Mouse (Mus musculus) urinary bladder, postnatal 10 days (tissue): ENCODE measurements around the gene Sbk1.
"Not testable (repeated sequence)": the region's sequence is repeated elsewhere in the genome, so short reads cannot be mapped to it uniquely, and the experiment has no call there.

Experiments
- DNase-seq: peaks from one replicate; pipeline ENCODE4 v3.0.0; 2022; ENCODE audit warnings: low spot score

Gene Sbk1

GRCm38 (mm10) chr7:126263964-126264363, 8.5 kb upstream of the Sbk1 start:
- DNase-seq, result no peak

GRCm38 (mm10) chr7:126265949-126266348, 6.5 kb upstream of the Sbk1 start:
- no peak for DNase-seq

- no peak for DNase-seq
Measured at GRCm38 (mm10) chr7:126266372-126266870, 6.0 kb upstream of the Sbk1 start.

- DNase-seq, result no peak
Measured at GRCm38 (mm10) chr7:126267606-126268005, 4.8 kb upstream of the Sbk1 start.

DNA sequence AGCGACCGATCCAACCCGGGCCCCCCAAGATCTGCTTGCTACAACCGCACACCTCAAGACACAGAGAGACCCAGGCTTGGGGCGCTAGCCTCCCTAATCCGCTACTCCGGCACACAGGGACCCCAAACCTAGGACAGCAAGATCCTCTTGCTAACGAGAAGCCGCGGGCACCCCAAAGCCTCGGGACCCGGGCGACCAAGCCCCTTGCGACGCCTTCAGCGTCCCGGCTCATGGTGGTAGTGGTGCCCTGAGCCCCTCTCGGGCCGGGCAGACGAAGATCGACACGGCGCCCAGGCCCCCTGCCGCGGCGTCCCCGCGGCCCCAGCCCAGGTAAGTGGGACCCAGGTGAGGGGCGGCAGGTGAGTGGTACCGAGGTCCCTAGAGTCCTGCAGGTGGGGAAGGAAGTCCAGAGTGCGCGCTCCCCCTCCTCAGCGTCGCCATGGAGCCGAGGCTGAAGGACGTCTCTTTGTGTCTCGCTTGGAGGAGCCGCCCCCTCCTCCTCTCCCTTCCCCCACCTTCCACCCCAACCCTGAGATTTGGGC, 422 bp downstream of the Sbk1 start:
- DNase-seq, result no peak

GRCm38 (mm10) chr7:126273351-126274042, 1.1 kb downstream of the Sbk1 start:
- no peak for DNase-seq

DNA sequence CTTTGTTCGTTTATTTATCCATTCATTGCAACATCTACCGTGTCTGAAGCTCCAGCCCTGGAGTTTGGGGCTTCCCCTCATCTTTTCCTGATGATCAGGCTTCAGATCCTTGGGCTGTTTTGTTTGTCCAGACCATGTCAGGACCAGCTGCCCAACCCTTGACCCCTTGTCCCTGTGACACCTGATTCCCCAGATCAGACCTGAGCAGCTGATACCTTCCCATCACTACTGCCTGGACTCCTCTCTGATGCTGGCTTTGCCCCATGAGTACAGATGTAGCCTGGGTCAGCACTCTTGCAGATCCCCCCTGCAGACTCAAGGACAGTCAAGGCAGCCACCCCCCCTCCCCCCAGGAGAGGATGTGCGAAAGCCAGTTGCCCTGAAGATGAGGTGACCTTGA, 1.7 kb downstream of the Sbk1 start:
- no peak for DNase-seq

DNA sequence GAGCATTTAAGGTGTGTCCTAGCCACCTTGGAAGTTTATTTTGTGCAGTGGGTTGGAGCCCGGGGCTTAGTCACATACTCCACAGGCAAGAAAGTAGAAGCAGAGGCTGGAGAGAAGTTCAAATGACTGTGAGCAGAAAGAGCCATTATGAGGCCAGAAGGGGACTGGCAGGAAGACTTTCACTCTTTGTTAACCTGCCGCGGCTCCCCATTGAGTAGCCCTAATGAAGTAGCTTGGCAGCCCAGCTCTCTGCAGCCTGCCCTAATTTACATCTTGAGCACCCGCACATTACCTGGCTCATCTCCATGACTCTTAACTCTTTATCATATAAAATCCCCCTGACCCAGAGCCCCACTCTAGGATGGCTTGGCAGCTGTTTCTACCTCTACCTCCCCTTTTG, 2.2 kb downstream of the Sbk1 start:
- no peak for DNase-seq

GRCm38 (mm10) chr7:126275711-126276110, 3.3 kb downstream of the Sbk1 start:
- no peak for DNase-seq

DNA sequence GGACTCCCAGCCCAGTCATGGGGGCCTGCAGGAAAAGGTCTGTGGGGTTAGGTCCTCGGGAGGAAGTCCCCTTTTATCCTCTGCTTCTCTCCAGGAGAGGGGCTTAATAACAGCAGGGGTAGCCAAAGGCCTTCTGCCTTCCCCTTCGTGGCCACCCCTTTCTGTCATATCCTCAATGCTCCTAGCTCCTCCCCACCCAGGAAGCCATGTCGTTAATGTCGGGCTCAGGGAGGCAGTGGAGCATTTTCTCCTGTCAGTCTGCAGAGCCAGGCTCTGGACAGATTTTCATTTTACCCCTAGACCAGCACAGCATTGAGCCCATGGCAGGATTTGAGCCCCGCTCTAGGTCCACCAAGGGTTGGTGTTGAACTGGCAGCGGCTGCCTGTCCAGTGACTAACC, 3.9 kb downstream of the Sbk1 start:
- DNase-seq, result no peak

DNA sequence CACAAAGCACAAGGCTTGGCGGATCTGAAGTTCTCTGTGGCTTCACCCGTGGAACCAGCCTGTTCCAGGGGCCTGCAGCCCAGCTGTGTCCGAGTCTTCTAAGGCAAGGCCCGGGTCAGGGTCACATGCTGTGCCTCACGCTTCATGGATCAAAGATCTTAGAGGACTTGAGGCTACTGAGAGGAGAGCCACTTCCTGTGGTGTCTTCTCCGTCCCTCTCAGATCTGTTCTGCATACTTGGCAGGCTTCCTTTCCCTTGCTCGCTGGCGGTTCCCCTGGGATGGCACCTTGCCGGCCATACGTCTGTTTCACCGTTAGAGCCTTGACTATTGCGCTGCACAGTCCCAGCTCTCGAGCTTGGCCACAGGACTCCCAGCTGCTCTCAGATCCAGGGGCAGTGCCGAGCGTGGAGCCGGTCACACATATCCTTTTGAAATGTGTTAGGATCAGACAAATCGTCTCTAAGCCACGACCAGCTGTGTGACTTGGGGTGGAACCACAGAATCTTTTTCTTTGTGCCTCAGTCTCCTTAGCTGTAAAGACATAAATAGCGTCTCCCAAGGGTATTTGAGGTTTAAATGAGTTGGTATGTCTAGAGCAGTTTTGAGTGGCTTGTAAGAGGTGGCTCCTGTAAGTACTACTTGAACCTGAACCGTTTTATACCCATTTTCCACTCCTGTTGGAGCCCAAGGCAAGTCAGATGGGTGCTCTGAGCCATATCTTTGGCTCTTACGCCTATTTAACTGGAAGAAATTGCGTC, 5.3 kb downstream of the Sbk1 start:
- no peak for DNase-seq

- no peak for DNase-seq
Measured at GRCm38 (mm10) chr7:126278799-126279198, 6.4 kb downstream of the Sbk1 start.

DNA sequence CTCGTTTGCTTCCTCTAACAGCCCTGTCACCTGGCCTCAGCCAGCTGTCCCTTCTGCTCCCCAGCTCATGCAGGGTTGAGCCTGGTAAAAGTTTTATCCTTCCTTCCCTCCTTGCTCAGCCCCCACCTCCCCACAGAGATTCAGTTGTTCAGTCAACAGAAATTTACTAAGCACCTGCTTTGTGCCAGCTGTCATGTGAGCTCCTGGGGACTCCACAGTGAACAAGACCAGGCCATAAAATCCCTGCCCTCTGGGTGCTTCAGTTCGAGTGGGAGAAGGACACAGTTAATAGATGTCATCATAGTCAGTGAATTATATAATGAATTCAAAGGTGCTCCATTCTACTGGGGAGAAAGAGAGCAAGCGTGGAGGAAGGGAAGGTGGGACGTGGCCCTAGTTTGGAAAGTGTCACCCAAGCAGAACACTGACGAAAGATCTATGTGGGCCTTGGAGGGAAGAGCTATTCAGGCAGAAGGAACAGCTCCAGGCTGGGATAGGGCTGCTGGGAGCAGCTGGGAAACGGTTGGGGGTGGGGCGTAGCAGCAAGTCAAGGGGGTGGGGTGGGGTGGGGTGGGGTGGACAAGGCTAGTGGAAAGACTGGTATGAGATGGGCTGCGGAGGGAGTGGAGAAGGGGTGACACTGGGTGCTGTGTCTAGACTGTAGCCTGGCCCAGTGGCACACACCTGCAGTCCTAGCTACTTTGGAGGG, 7.5 kb downstream of the Sbk1 start:
- DNase-seq, result no peak

GRCm38 (mm10) chr7:126280696-126281095, 8.3 kb downstream of the Sbk1 start:
- no peak for DNase-seq

GRCm38 (mm10) chr7:126281876-126282682, 9.7 kb downstream of the Sbk1 start:
- DNase-seq, result no peak

DNA sequence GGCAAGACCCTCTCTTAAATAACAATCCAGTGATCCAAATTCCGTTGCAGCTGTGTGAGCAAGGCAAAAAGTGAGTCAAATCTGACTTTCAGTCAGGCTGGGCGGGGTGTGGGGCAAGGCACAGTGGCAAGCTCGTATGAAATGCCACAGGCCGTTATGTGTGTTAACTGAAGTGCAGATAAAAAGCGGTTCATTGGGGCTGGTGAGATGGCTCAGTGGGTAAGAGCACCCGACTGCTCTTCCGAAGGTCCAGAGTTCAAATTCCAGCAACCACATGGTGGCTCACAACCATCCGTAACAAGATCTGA, 10.2 kb downstream of the Sbk1 start:
- not testable (repeated sequence) for DNase-seq

DNA sequence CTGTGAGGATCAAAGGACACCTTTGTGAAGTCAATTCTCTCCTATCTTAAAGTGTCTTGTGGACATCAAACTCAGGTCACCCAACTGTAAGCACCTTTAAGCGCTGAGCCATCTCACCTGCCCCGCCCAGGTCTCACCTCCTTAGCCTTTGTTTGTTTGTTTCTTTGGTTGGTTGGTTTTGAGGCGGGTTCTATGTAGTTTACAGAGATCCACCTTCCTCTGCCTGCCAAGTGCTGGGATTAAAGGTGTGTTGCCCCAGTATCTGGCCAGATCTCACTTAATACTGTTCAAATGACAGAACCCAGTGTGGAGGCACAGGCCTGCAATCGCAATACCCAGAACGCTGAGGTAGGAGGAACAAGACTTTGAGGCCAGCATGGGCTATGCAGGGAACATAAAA, 11.6 kb downstream of the Sbk1 start:
- no peak for DNase-seq

- no peak for DNase-seq
Measured at GRCm38 (mm10) chr7:126284441-126284840, 12.0 kb downstream of the Sbk1 start.

- no peak for DNase-seq
Measured at GRCm38 (mm10) chr7:126284865-126285264, 12.4 kb downstream of the Sbk1 start.

GRCm38 (mm10) chr7:126285293-126286211, 13.1 kb downstream of the Sbk1 start:
- no peak for DNase-seq

- no peak for DNase-seq
Measured at GRCm38 (mm10) chr7:126286311-126286710, 13.9 kb downstream of the Sbk1 start.
